Mouse (Mus musculus) brown adipose tissue, adult 24 weeks (tissue): ENCODE data around the gene Fam114a1. TPM values are rescaled to one million over a fixed set of nuclear protein-coding genes. Genes with fewer than 3 reads are reported as not detected.

Experiments used
- H3K27ac ChIP-seq: fragments of 200-500 bp; replicated peaks from 2 replicates; pipeline ENCODE4 v1.5.1; 2012; ENCODE audit warnings: low read depth, mild to moderate bottlenecking, low read length
- H3K4me1 ChIP-seq: fragments of 200-500 bp; 2 replicates; pipeline ENCODE4 v1.6.1; 2012; ENCODE audit warnings: low read length, mixed read lengths; ENCODE audit not compliant: control insufficient read depth, insufficient read depth, insufficient read length
- H3K4me3 ChIP-seq: fragments of 200-500 bp; 2 replicates; pipeline ENCODE4 v1.5.1; 2012; ENCODE audit warnings: low read depth, mild to moderate bottlenecking, low read length, moderate library complexity; ENCODE audit not compliant: insufficient read depth
- polyA plus RNA-seq: library from polyadenylated mRNA; stranded (reverse); fragments of >200 nt; gene quantifications from 2 replicates; pipeline ENCODE4 v1.2.4, GENCODE M21; 2012; ENCODE audit not compliant: missing spikeins, insufficient read depth, insufficient read length

Fam114a1 gene
- polyA plus RNA-seq, 1 experiment, result 13.2 TPM

GRCm38 (mm10) chr5:65025916-65026315 lies 56.0 kb downstream of the Fam114a1 start:
- no peaks in the 10 kb centered on the region for H3K4me1 ChIP-seq
- H3K4me3 ChIP-seq, result no peak overlapping the region
- H3K27ac ChIP-seq, result no peak overlapping the region

GRCm38 (mm10) chr5:65026776-65027175 lies 56.9 kb downstream of the Fam114a1 start:
- H3K4me3 ChIP-seq, result no peak overlapping the region

GRCm38 (mm10) chr5:65028019-65028418 lies 58.1 kb downstream of the Fam114a1 start:
- Histone ChIP-seq H3K4me1 (no peaks in the 10 kb centered on the region), H3K27ac (no peak overlapping the region), H3K4me3 (no peak overlapping the region)

More at GRCm38 (mm10) chr5:65026776-65027175, 56.9 kb downstream of the Fam114a1 start:
- no peak overlapping the region for H3K27ac ChIP-seq
- H3K4me1 ChIP-seq, result no peaks in the 10 kb centered on the region

GRCm38 (mm10) chr5:65036597-65036996 lies 66.7 kb downstream of the Fam114a1 start:
- H3K4me3 ChIP-seq, result no peak overlapping the region
- H3K27ac ChIP-seq, result no peak overlapping the region
- peaks cover 2% of the 10 kb centered on the region; the same call in 1 of the 2 replicates for H3K4me1 ChIP-seq

GRCm38 (mm10) chr5:65038305-65038704 lies 68.4 kb downstream of the Fam114a1 start:
- peaks cover 2% of the 10 kb centered on the region; the same call in 1 of the 2 replicates for H3K4me1 ChIP-seq
- H3K27ac ChIP-seq, result 0 out of 2 replicates have a peak overlapping the region, but pooled peaks have one; percentile 38
- H3K4me3 ChIP-seq, result no peak overlapping the region

GRCm38 (mm10) chr5:65038811-65039571 lies 69.1 kb downstream of the Fam114a1 start:
- peaks cover 2% of the 10 kb centered on the region; the same call in 1 of the 2 replicates for H3K4me1 ChIP-seq
- H3K4me3 ChIP-seq, result no peak overlapping the region; the same call in 1 of the 2 replicates
- peak overlapping the region; percentile 22; the same call in 1 of the 2 replicates for H3K27ac ChIP-seq

GRCm38 (mm10) chr5:65040463-65040862 lies 70.6 kb downstream of the Fam114a1 start:
- H3K27ac ChIP-seq, result no peak overlapping the region
- no peak overlapping the region for H3K4me3 ChIP-seq
- peaks cover 2% of the 10 kb centered on the region; the same call in 1 of the 2 replicates for H3K4me1 ChIP-seq

GRCm38 (mm10) chr5:65043407-65043895 lies 73.6 kb downstream of the Fam114a1 start:
- Histone ChIP-seq H3K4me1 (peaks cover 7% of the 10 kb centered on the region), H3K4me3 (no peak overlapping the region), H3K27ac (no peak overlapping the region)

- Histone ChIP-seq H3K4me1 (peaks cover 5% of the 10 kb centered on the region; the same call in 1 of the 2 replicates), H3K27ac (no peak overlapping the region), H3K4me3 (no peak overlapping the region)
Observed at GRCm38 (mm10) chr5:65045642-65046370, 75.9 kb downstream of the Fam114a1 start.

- Histone ChIP-seq H3K4me3 (no peak overlapping the region), H3K27ac (no peak overlapping the region), H3K4me1 (peaks cover 5% of the 10 kb centered on the region; the same call in 1 of the 2 replicates)
Observed at GRCm38 (mm10) chr5:65046442-65047284, 76.8 kb downstream of the Fam114a1 start.

GRCm38 (mm10) chr5:65047285-65047855 lies 77.5 kb downstream of the Fam114a1 start:
- Histone ChIP-seq H3K4me1 (peaks cover 5% of the 10 kb centered on the region; the same call in 1 of the 2 replicates), H3K27ac (no peak overlapping the region), H3K4me3 (no peak overlapping the region)

- Histone ChIP-seq H3K27ac (no peak overlapping the region), H3K4me1 (peaks cover 5% of the 10 kb centered on the region; the same call in 1 of the 2 replicates), H3K4me3 (no peak overlapping the region)
Observed at GRCm38 (mm10) chr5:65049880-65050279, 80.0 kb downstream of the Fam114a1 start.

GRCm38 (mm10) chr5:65051513-65051912 lies 81.6 kb downstream of the Fam114a1 start:
- Histone ChIP-seq H3K4me3 (no peak overlapping the region), H3K27ac (no peak overlapping the region)

GRCm38 (mm10) chr5:65057596-65057995 lies 87.7 kb downstream of the Fam114a1 start:
- H3K4me1 ChIP-seq, result no peaks in the 10 kb centered on the region
- H3K27ac ChIP-seq, result no peak overlapping the region
- no peak overlapping the region for H3K4me3 ChIP-seq

More at GRCm38 (mm10) chr5:65051513-65051912, 81.6 kb downstream of the Fam114a1 start:
- H3K4me1 ChIP-seq, result peaks cover 5% of the 10 kb centered on the region; the same call in 1 of the 2 replicates
